Mouse (Mus musculus) thymus, adult 2 months (tissue): ENCODE results near the gene Idh1.

Experiments used
- CTCF ChIP-seq: fragments of 200-500 bp; IDR thresholded peaks from 2 replicates; pipeline ENCODE4 v1.5.1; 2012; ENCODE audit warnings: mild to moderate bottlenecking, control low read depth, low read length, moderate library complexity, borderline replicate concordance; ENCODE audit not compliant: control insufficient read depth, poor library complexity, insufficient read depth; ENCODE audit errors: extremely low read depth
- POLR2A ChIP-seq: fragments of 200-500 bp; IDR thresholded peaks from 2 replicates; pipeline ENCODE4 v1.6.1; 2012; ENCODE audit warnings: mild to moderate bottlenecking, low read length, control low read depth, moderate library complexity; ENCODE audit not compliant: control insufficient read depth, poor library complexity, insufficient read depth; ENCODE audit errors: extremely low read depth

- TF ChIP-seq POLR2A (no peak), CTCF (no peak)
Observed at GRCm38 (mm10) chr1:65132833-65133232, 53.5 kb downstream of the Idh1 start.
